Mouse (Mus musculus): ENCODE measurements around the gene Adck2. TPM values are rescaled to one million over a fixed set of nuclear protein-coding genes. Genes with fewer than 3 reads are reported as not detected.

The Adck2 gene
- total RNA-seq, 2 experiments from 2014 or later: 16.5 to 16.6 TPM

DNA sequence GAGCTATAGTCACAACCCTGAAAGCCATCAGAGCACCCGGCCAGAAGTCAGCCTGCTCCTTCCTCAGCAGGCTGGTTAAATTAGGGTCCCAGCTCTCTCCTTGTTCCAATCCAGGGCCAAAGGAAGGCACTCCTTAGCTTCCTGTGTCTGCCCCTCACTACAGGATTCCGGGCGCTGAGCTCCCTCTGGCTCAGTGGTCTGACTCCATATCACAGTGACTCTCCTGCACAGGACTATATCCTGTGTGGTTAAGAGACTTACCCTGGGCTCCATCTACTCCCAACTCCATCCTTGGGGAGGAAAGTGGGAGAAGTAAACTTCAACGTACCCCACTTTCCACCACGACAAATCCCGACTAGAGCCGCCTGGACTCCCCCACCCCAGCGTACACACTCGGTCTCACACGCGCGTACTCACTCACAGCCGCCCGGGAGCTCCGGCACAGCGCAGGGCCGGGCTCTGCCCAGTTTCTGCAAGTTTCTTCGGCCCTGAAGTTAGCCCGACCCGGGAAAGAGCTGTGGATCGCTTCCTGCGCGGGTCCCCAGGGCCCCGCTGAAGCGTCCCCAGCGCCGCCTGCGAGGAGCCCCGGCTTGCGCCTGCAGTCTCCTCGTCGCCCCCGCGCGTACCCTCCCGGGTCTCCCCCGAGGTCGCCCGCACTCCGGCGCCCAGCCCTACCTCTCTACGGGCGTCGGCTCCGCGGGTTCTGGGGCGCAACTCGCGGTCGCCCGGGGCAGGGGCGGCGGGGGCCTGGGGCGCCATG lies 16.6 kb upstream of the Adck2 start:
- intact Hi-C loops (cut with DNase I): loop anchor here (1.0 to 2.0 kb wide), 2 partner anchors 12 to 14 kb away; no protein-coding TSS in a partner anchor
- no peak for DNase-seq (ENCODE audit: low spot score)

GRCm38 (mm10) chr6:39557723-39558261 lies 15.9 kb upstream of the Adck2 start, which contains the start of gene Dennd2a:
Gene Dennd2a (minus strand): TSS chr6:39557867.
- intact Hi-C loops (cut with DNase I): loop anchor here (1.0 to 2.0 kb wide), 2 partner anchors 12 to 15 kb away; no protein-coding TSS in a partner anchor
- DNase-seq (ENCODE audit: low spot score): peak; percentile 75

DNA sequence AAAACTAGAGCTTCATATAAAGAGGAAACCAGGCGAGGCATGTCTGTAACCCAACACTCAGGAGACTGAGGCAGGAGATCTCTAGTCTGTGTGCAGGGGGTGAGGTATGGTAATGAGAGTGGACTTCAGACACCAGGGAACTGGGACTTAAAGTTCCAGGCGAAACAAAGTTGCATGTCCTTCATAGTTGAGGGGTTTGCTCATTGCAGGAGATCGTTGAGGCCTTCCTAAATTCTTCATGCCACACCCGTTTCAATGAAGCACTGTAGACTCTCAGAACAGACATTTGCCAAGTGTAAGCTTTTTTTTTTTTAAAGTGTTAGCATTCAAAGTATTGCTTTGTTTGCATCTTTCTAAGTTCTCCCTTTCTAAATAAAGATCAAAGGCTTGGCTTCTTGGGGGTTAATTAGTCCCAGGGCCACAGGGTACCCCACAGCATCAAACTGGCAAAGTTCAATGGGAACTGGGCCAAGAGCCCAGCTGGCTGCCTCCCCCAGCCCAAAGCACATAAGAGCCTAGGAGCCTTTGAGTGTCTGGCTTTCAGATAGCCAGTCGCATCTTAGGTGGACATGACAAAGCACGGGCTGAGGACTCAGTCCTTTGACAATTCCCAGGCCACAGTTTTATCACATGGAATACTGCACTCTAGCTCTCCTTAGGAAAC lies 14.3 kb upstream of the Adck2 start:
- intact Hi-C loops (cut with DNase I): no loop called here
- DNase-seq (ENCODE audit: low spot score): no peak

- DNase-seq (ENCODE audit: low spot score): peak; percentile 53
- intact Hi-C loops (cut with DNase I): loop anchor here (1.0 kb wide), 1 partner anchor 99 kb away; no protein-coding TSS in a partner anchor
These were observed 11.3 kb upstream of the Adck2 start for GRCm38 (mm10) chr6:39562166-39563015.

GRCm38 (mm10) chr6:39567528-39567927 lies 6.1 kb upstream of the Adck2 start:
- intact Hi-C loops (cut with DNase I): loop anchor here (1.0 to 5.0 kb wide), 2 partner anchors 104 to 145 kb away; partner anchors contain the start of gene Mkrn1
- DNase-seq (ENCODE audit: low spot score): no peak

- intact Hi-C loops (cut with DNase I): no loop called here
These were observed 3.2 kb upstream of the Adck2 start for GRCm38 (mm10) chr6:39570426-39570825.

DNA sequence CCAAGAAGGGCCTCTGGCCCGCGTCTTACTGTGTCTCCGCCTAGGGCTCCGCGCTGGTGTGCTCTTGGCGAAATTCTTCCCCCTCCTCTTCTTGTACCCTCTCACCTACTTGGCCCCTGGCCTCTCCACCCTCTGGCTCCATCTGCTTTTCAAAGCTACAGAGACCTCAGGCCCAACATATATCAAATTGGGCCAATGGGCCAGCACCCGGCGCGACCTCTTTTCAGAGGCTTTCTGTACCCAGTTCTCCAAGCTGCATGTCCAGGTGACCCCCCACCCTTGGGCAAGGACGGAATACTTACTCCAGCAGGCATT lies 839 bp downstream of the Adck2 start:
- intact Hi-C loops (cut with DNase I): no loop called here
- DNase-seq (ENCODE audit: low spot score): no peak

More at GRCm38 (mm10) chr6:39570426-39570825, 3.2 kb upstream of the Adck2 start:
- DNase-seq (ENCODE audit: low spot score): no peak

DNA sequence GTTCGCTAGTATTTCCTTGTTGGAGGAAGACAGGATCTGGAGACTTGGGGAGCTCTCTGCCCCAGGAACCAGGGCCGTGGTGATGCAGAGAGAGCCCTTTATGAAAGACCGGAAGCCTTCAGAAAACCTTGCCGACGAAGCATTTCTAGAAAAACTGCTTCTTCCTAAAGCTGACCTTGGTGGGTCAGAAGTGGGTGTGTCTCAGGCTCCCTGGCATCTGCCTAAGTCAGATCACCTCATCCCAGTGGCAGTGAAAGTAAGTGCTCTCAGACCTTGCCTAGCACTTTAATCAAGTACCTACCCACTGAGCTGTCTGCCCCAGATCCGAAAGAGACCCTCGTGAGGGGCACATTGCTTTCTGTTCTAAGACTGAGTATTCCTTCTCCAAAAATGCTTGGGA lies 1.3 kb downstream of the Adck2 start:
- DNase-seq (ENCODE audit: low spot score): no peak
- intact Hi-C loops (cut with DNase I): no loop called here

DNA sequence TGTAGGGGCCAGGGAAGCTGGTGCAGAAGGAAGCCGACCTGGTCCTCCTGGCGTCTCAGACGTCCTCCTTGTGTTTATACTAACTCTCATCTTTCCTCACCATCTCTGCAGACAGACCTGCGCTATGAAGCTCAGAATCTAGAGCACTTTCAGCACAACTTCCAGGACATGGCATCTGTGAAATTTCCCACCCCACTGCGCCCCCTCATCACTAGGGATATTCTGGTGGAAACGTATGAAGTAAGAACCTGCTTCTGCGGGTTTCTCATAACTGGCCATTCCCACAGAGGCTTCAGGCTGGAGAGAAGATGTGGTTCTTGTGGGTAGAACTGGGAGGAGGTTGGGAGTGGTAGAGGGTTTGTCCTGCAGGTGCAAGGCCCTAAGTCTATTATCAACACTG lies 5.9 kb downstream of the Adck2 start:
- DNase-seq (ENCODE audit: low spot score): no peak
- intact Hi-C loops (cut with DNase I): no loop called here

- intact Hi-C loops (cut with DNase I): no loop called here
- DNase-seq (ENCODE audit: low spot score): no peak
These were observed 6.9 kb downstream of the Adck2 start for GRCm38 (mm10) chr6:39580558-39580957.

- DNase-seq (ENCODE audit: low spot score): no peak
- intact Hi-C loops (cut with DNase I): no loop called here
These were observed 7.6 kb downstream of the Adck2 start for GRCm38 (mm10) chr6:39581087-39581784.

GRCm38 (mm10) chr6:39585517-39585916 lies 11.8 kb downstream of the Adck2 start, which contains the start of gene Gm42420:
Gene Gm42420 (plus strand): TSS chr6:39585753.
- no peak for DNase-seq (ENCODE audit: low spot score)
- intact Hi-C loops (cut with DNase I): no loop called here

- intact Hi-C loops (cut with DNase I): loop anchor here (5.0 kb wide), 1 partner anchor 136 kb away; the partner anchor contains the start of gene Braf
- no peak for DNase-seq (ENCODE audit: low spot score)
These were observed 17.8 kb downstream of the Adck2 start for GRCm38 (mm10) chr6:39591481-39591880.

DNA sequence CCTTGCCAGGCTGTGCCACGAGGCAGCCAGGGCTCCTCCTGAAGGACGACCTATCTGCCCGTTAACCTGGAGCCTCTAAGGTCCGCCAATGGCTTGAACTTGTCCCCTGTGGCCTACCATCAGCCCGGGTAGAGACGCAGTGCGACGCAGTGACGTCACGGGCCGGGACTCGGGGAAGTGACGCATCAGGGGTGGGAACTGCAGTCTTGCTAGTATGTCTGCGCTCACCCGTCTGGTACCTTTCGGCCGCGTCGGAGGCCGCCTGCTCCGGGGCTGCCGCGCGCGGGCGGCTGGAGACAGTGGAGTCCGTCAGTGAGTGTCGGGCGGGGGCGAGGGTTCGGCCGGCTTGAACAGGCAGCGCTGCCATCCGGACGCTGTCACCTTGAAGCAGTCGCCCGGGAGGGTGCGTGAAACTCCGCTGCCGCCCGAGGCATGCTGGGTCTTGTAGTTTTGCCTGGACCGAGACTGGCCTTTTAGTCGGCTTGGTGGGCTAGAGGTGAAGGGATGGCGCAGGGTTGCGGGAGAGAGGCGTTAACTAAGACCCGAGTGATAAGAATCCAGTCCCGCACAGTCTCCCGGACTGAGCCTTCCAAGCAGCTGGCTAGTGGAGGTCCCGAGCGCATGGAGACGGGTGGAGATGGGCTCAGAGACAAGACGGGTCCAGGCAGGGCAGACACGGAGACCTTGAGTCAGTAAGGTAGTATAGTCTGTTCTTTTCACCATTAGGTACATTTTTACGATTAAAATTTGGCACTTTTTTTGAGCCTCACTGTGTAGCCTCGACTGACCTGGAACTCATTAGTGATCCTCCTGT lies 18.9 kb downstream of the Adck2 start, which contains the start of gene Ndufb2:
TSS of gene Ndufb2 (plus strand) at position 174 of the 814 bp plus-strand sequence.
- DNase-seq (ENCODE audit: low spot score): peak; percentile 90
- intact Hi-C loops (cut with DNase I): loop anchor here (5.0 kb wide), 1 partner anchor 135 kb away; the partner anchor contains the start of gene Braf

GRCm38 (mm10) chr6:39600851-39601250 lies 27.2 kb downstream of the Adck2 start:
- intact Hi-C loops (cut with DNase I): no loop called here
- DNase-seq (ENCODE audit: low spot score): no peak

- intact Hi-C loops (cut with DNase I): no loop called here
- no peak for DNase-seq (ENCODE audit: low spot score)
These were observed 28.2 kb downstream of the Adck2 start for GRCm38 (mm10) chr6:39601828-39602227.

DNA sequence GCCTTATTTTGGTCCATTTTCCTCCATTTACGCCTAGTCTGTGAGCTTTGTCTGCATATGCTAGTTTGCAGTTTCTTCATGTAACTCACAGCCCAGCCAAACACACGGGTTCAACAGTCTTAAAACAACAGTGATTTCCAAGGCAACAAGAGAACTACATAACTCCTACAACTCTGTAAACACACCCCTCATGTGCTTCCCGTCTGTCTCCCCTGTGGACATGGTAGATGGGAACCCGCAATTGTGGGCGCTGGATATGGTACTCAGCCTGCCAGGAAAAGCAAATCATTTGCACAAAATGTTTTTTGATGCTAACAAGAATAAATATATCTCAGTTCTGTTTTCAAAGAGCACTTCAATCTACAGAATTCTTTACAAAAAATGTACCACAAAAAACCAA lies 30.9 kb downstream of the Adck2 start:
- intact Hi-C loops (cut with DNase I): no loop called here
- no peak for DNase-seq (ENCODE audit: low spot score)

GRCm38 (mm10) chr6:39606056-39606455 lies 32.4 kb downstream of the Adck2 start:
- no peak for DNase-seq (ENCODE audit: low spot score)
- intact Hi-C loops (cut with DNase I): no loop called here

All from heart, postnatal 25 days (tissue).